Mouse (Mus musculus): ENCODE results near the gene Slc35d2. TPM values are rescaled to one million over a fixed set of nuclear protein-coding genes. Genes with fewer than 3 reads are reported as not detected.

The Slc35d2 gene
- polyA plus RNA-seq, 1 experiment = 13.8 TPM

- DNase-seq = peak; percentile 80
- no peak overlapping the region for H3K4me3 ChIP-seq (ENCODE audit: insufficient read depth, low read depth, low read length)
- H3K27ac ChIP-seq (ENCODE audit: insufficient read depth, low read depth, low read length) = no peak overlapping the region
- no peaks in the 10 kb centered on the region; the same call in 1 of the 2 replicates for H3K27me3 ChIP-seq (replicated peaks; ENCODE audit: control insufficient read depth, insufficient read depth, low read length)
- peaks cover 1% of the 10 kb centered on the region for H3K36me3 ChIP-seq (ENCODE audit: control insufficient read depth, insufficient read depth, low read length)
- 7% methylated on average over 1 of the region's 1 CpGs for WGBS
- TF ChIP-seq CTCF (conservative IDR thresholded peaks at IDR 0.05; ENCODE audit: insufficient read depth, insufficient read length, low read depth, low read length) = peak; percentile 29; the same call in 1 of the 2 replicates
- no peak for TF ChIP-seq POLR2A (IDR thresholded peaks at IDR 0.05; ENCODE audit: low read depth, low read length)
- H3K4me1 ChIP-seq (ENCODE audit: control insufficient read depth, insufficient read depth, low read length) = no peaks in the 10 kb centered on the region
Measured at GRCm38 (mm10) chr13:64093341-64093740, 35.8 kb downstream of the Slc35d2 start.

- 61% methylated on average over 6 of the region's 6 CpGs for WGBS
- no peak for TF ChIP-seq POLR2A (IDR thresholded peaks at IDR 0.05; ENCODE audit: low read depth, low read length)
- no peak for TF ChIP-seq CTCF (conservative IDR thresholded peaks at IDR 0.05; ENCODE audit: insufficient read depth, insufficient read length, low read depth, low read length)
- DNase-seq = no peak
Measured at GRCm38 (mm10) chr13:64092752-64093151, 36.4 kb downstream of the Slc35d2 start.

GRCm38 (mm10) chr13:64092141-64092540 lies 37.0 kb downstream of the Slc35d2 start:
- TF ChIP-seq POLR2A (IDR thresholded peaks at IDR 0.05; ENCODE audit: low read depth, low read length) = no peak
- TF ChIP-seq CTCF (conservative IDR thresholded peaks at IDR 0.05; ENCODE audit: insufficient read depth, insufficient read length, low read depth, low read length) = no peak
- no peak for DNase-seq
- WGBS = 61% methylated on average over 3 of the region's 3 CpGs
- no peaks in the 10 kb centered on the region for H3K4me1 ChIP-seq (ENCODE audit: control insufficient read depth, insufficient read depth, low read length)
- H3K27ac ChIP-seq (ENCODE audit: insufficient read depth, low read depth, low read length) = no peak overlapping the region
- no peaks in the 10 kb centered on the region; the same call in 1 of the 2 replicates for H3K27me3 ChIP-seq (replicated peaks; ENCODE audit: control insufficient read depth, insufficient read depth, low read length)
- H3K4me3 ChIP-seq (ENCODE audit: insufficient read depth, low read depth, low read length) = no peak overlapping the region
- no peaks in the 10 kb centered on the region for H3K36me3 ChIP-seq (ENCODE audit: control insufficient read depth, insufficient read depth, low read length)

More at GRCm38 (mm10) chr13:64092752-64093151, 36.4 kb downstream of the Slc35d2 start:
- Histone ChIP-seq H3K27ac (ENCODE audit: insufficient read depth, low read depth, low read length) (no peak overlapping the region), H3K27me3 (replicated peaks; ENCODE audit: control insufficient read depth, insufficient read depth, low read length) (no peaks in the 10 kb centered on the region; the same call in 1 of the 2 replicates), H3K36me3 (ENCODE audit: control insufficient read depth, insufficient read depth, low read length) (peaks cover 1% of the 10 kb centered on the region; the same call in 1 of the 2 replicates), H3K4me3 (ENCODE audit: insufficient read depth, low read depth, low read length) (no peak overlapping the region), H3K4me1 (ENCODE audit: control insufficient read depth, insufficient read depth, low read length) (no peaks in the 10 kb centered on the region)

DNA sequence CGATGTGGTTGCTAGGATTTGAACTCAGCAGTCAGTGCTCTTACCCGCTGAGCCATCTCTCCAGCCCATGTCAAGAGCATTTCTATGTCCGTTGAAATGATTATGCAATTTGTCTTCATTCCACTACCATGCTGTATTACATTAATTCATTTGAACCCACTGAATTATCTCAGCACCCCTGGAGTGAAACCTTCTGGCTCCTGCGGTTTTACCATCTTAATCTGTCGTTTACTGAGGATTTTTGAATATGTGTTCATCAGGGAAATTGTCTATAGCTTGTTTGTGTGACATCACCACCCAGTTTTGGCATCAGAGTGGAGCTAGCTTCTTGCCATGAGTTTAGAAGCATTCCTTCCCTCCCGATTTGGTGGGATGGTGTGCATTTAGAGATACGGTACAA lies 38.2 kb downstream of the Slc35d2 start:
- no peak for DNase-seq
- H3K27ac ChIP-seq (ENCODE audit: insufficient read depth, low read depth, low read length) = no peak overlapping the region
- 87% methylated on average over 7 of the region's 7 CpGs for WGBS
- H3K4me1 ChIP-seq (ENCODE audit: control insufficient read depth, insufficient read depth, low read length) = no peaks in the 10 kb centered on the region
- no peak overlapping the region for H3K4me3 ChIP-seq (ENCODE audit: insufficient read depth, low read depth, low read length)
- H3K36me3 ChIP-seq (ENCODE audit: control insufficient read depth, insufficient read depth, low read length) = no peaks in the 10 kb centered on the region
- no peak for TF ChIP-seq POLR2A (IDR thresholded peaks at IDR 0.05; ENCODE audit: low read depth, low read length)
- TF ChIP-seq CTCF (conservative IDR thresholded peaks at IDR 0.05; ENCODE audit: insufficient read depth, insufficient read length, low read depth, low read length) = no peak
- H3K27me3 ChIP-seq (replicated peaks; ENCODE audit: control insufficient read depth, insufficient read depth, low read length) = no peaks in the 10 kb centered on the region; the same call in 1 of the 2 replicates

DNA sequence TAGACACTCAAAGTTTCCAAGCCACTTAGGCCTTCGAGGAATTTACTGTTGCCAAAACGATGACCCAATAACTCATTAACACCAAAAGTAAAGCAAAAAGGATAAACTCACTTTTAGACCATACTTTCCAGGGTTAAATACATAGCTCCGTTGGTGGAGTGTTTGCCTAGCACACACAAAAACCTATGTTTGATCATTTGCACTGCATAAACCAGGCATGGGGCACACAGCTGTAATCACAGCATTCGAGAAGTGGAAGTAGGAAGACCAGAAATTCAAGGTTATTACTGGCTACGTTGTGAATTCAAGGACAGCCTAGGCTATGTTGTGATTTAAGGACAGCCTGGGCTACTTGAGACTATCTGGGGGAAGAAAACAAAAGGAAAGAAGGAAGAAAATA lies 38.9 kb downstream of the Slc35d2 start:
- DNase-seq = no peak
- no peaks in the 10 kb centered on the region for H3K36me3 ChIP-seq (ENCODE audit: control insufficient read depth, insufficient read depth, low read length)
- WGBS = 64% methylated on average over 5 of the region's 5 CpGs
- no peak overlapping the region for H3K4me3 ChIP-seq (ENCODE audit: insufficient read depth, low read depth, low read length)
- no peaks in the 10 kb centered on the region for H3K4me1 ChIP-seq (ENCODE audit: control insufficient read depth, insufficient read depth, low read length)
- TF ChIP-seq POLR2A (IDR thresholded peaks at IDR 0.05; ENCODE audit: low read depth, low read length) (no peak), CTCF (conservative IDR thresholded peaks at IDR 0.05; ENCODE audit: insufficient read depth, insufficient read length, low read depth, low read length) (no peak)
- H3K27ac ChIP-seq (ENCODE audit: insufficient read depth, low read depth, low read length) = no peak overlapping the region
- no peaks in the 10 kb centered on the region; the same call in 1 of the 2 replicates for H3K27me3 ChIP-seq (replicated peaks; ENCODE audit: control insufficient read depth, insufficient read depth, low read length)

GRCm38 (mm10) chr13:64089130-64089529 lies 40.0 kb downstream of the Slc35d2 start, which contains the start of gene Hsd17b3:
Hsd17b3 (minus strand) TSS chr13:64089230.
- H3K27me3 ChIP-seq (replicated peaks; ENCODE audit: control insufficient read depth, insufficient read depth, low read length) = no peaks in the 10 kb centered on the region; the same call in 1 of the 2 replicates
- no peak within 1 kb of the TSS for H3K4me3 ChIP-seq (ENCODE audit: insufficient read depth, low read depth, low read length)
- DNase-seq = no peak
- no peak within 1 kb of the TSS for H3K27ac ChIP-seq (ENCODE audit: insufficient read depth, low read depth, low read length)
- no peak for TF ChIP-seq POLR2A (IDR thresholded peaks at IDR 0.05; ENCODE audit: low read depth, low read length)
- no peak for TF ChIP-seq CTCF (conservative IDR thresholded peaks at IDR 0.05; ENCODE audit: insufficient read depth, insufficient read length, low read depth, low read length)
- H3K36me3 ChIP-seq (ENCODE audit: control insufficient read depth, insufficient read depth, low read length) = no peaks in the 10 kb centered on the region
- 78% methylated on average over 4 of the region's 4 CpGs for WGBS
- no peaks in the 10 kb centered on the region for H3K4me1 ChIP-seq (ENCODE audit: control insufficient read depth, insufficient read depth, low read length)

DNA sequence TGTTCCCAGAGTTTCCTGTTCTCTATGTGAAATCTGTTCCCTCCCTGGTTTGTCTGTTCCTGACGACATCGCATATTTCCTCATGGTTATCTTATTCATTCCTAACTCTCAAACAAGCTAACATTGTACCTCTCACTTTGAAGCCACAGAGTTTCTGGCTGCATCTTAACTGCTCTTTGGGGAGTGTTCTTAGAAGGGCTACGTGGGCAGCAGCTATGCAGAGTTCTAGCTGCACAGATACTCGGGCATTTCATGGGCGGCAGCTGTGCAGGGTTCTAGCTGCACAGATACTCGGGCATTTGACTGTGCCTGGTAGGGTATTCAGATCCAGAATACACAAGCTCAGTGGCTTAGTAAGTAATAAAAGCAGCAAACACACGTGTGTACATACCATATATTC lies 41.1 kb downstream of the Slc35d2 start:
- WGBS = 87% methylated on average over 7 of the region's 7 CpGs
- no peak for TF ChIP-seq CTCF (conservative IDR thresholded peaks at IDR 0.05; ENCODE audit: insufficient read depth, insufficient read length, low read depth, low read length)
- no peak for TF ChIP-seq POLR2A (IDR thresholded peaks at IDR 0.05; ENCODE audit: low read depth, low read length)
- H3K36me3 ChIP-seq (ENCODE audit: control insufficient read depth, insufficient read depth, low read length) = no peaks in the 10 kb centered on the region
- no peak overlapping the region for H3K4me3 ChIP-seq (ENCODE audit: insufficient read depth, low read depth, low read length)
- DNase-seq = no peak
- H3K4me1 ChIP-seq (ENCODE audit: control insufficient read depth, insufficient read depth, low read length) = no peaks in the 10 kb centered on the region
- no peaks in the 10 kb centered on the region for H3K27me3 ChIP-seq (replicated peaks; ENCODE audit: control insufficient read depth, insufficient read depth, low read length)
- H3K27ac ChIP-seq (ENCODE audit: insufficient read depth, low read depth, low read length) = no peak overlapping the region

All from kidney, adult 2 months (tissue).